8 mouse cellular contexts compared by ENCODE assay signal in genomic region chr2:152736748-152737147, GRCm38 (mm10). TPM values are rescaled to one million over a fixed set of nuclear protein-coding genes. Genes with fewer than 3 reads are reported as not detected.
A peak's percentile ranks its signal among the peaks of the same experiment; 100 is the strongest.
DNase-seq lines count a peak whose midpoint lies in the region; ATAC-seq and TF ChIP-seq lines count a peak whose summit lies in the region.

No protein-coding gene starts in this region.

- under 1% methylated on average over 22 of the region's 22 CpGs for WGBS in forebrain, embryonic 15.5 days
- under 1% methylated on average over 22 of the region's 22 CpGs for WGBS in kidney, embryonic 15.5 days
- under 1% methylated on average over 22 of the region's 22 CpGs for WGBS in midbrain, embryonic 13.5 days

- no peak for TF ChIP-seq POLR2A in bone marrow macrophage, adult 2 months (IDR thresholded peaks at IDR 0.05; ENCODE audit: borderline replicate concordance, low read depth, low read length)

- no peak for ATAC-seq in forebrain, embryonic 15.5 days (replicated peaks)
- ATAC-seq in kidney, embryonic 15.5 days (replicated peaks; ENCODE audit: low FRiP score): no peak
- ATAC-seq in midbrain, embryonic 13.5 days: no peak

- H3K36me3 ChIP-seq in forebrain, embryonic 15.5 days: no peaks in the 10 kb centered on the region
- no peaks in the 10 kb centered on the region for H3K36me3 ChIP-seq in kidney, embryonic 15.5 days
- no peaks in the 10 kb centered on the region for H3K36me3 ChIP-seq in midbrain, embryonic 13.5 days

- peak overlapping the region; percentile 49 for H3K9ac ChIP-seq in forebrain, embryonic 15.5 days (replicated peaks)
- H3K9ac ChIP-seq in kidney, embryonic 15.5 days: peak overlapping the region; percentile 79
- peak overlapping the region; percentile 84 for H3K9ac ChIP-seq in midbrain, embryonic 13.5 days (replicated peaks)

- H3K4me2 ChIP-seq in forebrain, embryonic 15.5 days (replicated peaks): peak overlapping the region; percentile 94
- peak overlapping the region; percentile 63 for H3K4me2 ChIP-seq in kidney, embryonic 15.5 days
- peak overlapping the region; percentile 91 for H3K4me2 ChIP-seq in midbrain, embryonic 13.5 days (replicated peaks)

- H3K4me3 ChIP-seq in bone marrow macrophage, adult 2 months (ENCODE audit: insufficient read depth, low read length): peak overlapping the region; percentile 52
- H3K4me3 ChIP-seq in forebrain, embryonic 15.5 days: peak overlapping the region; percentile 53
- peak overlapping the region; percentile 67 for H3K4me3 ChIP-seq in kidney, embryonic 15.5 days (replicated peaks)
- peak overlapping the region; percentile 60 for H3K4me3 ChIP-seq in midbrain, embryonic 13.5 days (replicated peaks)

- H3K9me3 ChIP-seq in forebrain, embryonic 15.5 days: no peaks in the 10 kb centered on the region
- no peaks in the 10 kb centered on the region for H3K9me3 ChIP-seq in kidney, embryonic 15.5 days (replicated peaks)
- no peaks in the 10 kb centered on the region for H3K9me3 ChIP-seq in midbrain, embryonic 13.5 days

- peak; percentile 14 for DNase-seq in right cerebral cortex, postnatal 25 days
- no peak for DNase-seq in right cerebral cortex, postnatal 14 days
- no peak for DNase-seq in urinary bladder, postnatal 36 days (ENCODE audit: low spot score in 2 of 2)
- DNase-seq in thymus, postnatal 0 days (ENCODE audit: low spot score): no peak

- H3K27me3 ChIP-seq in forebrain, embryonic 15.5 days: no peaks in the 10 kb centered on the region
- H3K27me3 ChIP-seq in kidney, embryonic 15.5 days: no peaks in the 10 kb centered on the region
- H3K27me3 ChIP-seq in midbrain, embryonic 13.5 days: peaks cover 11% of the 10 kb centered on the region

- H3K4me1 ChIP-seq in bone marrow macrophage, adult 2 months (ENCODE audit: control insufficient read depth, insufficient read depth, low read length): peaks cover 23% of the 10 kb centered on the region
- peaks cover 60% of the 10 kb centered on the region for H3K4me1 ChIP-seq in forebrain, embryonic 15.5 days
- H3K4me1 ChIP-seq in kidney, embryonic 15.5 days: peaks cover 83% of the 10 kb centered on the region
- H3K4me1 ChIP-seq in midbrain, embryonic 13.5 days (replicated peaks): peaks cover 62% of the 10 kb centered on the region

- no peak for TF ChIP-seq CTCF in bone marrow macrophage, adult 2 months (IDR thresholded peaks at IDR 0.05; ENCODE audit: low read depth, low read length)

- H3K27ac ChIP-seq in bone marrow macrophage, adult 2 months (ENCODE audit: insufficient read depth, low read depth, low read length): no peak overlapping the region
- peak overlapping the region; percentile 38; the same call in 1 of the 2 replicates for H3K27ac ChIP-seq in forebrain, embryonic 15.5 days (replicated peaks)
- peak overlapping the region; percentile 97 for H3K27ac ChIP-seq in kidney, embryonic 15.5 days
- peak overlapping the region; percentile 82 for H3K27ac ChIP-seq in midbrain, embryonic 13.5 days

RNA-seq across cellular contexts. Expression of gene Id1, which starts 0.7 kb away (rescaled TPM):
- polyA plus RNA-seq in bone marrow macrophage, adult 2 months (2012; ENCODE audit: insufficient read depth, insufficient read length, missing spikeins): not detected in 2 replicates
- 26.3 and 32.0 TPM in 2 replicates for polyA plus RNA-seq in forebrain, embryonic 15.5 days (2015; fragmentation: Nextera tagmentation; extraction: Ambion mirVana)
- 133 and 143 TPM in 2 replicates for polyA plus RNA-seq in kidney, embryonic 15.5 days (2015; fragmentation: Nextera tagmentation; extraction: Ambion mirVana)
- 32.8 and 39.4 TPM in 2 replicates for polyA plus RNA-seq in midbrain, embryonic 13.5 days (2015; fragmentation: Nextera tagmentation; extraction: Ambion mirVana)
- 22.9 and 23.9 TPM in 2 replicates for polyA plus RNA-seq in thymus, postnatal 0 days (2015; fragmentation: Nextera tagmentation; extraction: Ambion mirVana)

RNA-seq across cellular contexts. Expression of gene Cox4i2, which starts 17.2 kb away (rescaled TPM):
- not detected in 2 replicates for polyA plus RNA-seq in bone marrow macrophage, adult 2 months (2012; ENCODE audit: insufficient read depth, insufficient read length, missing spikeins)
- 4.3 and 4.4 TPM in 2 replicates for polyA plus RNA-seq in forebrain, embryonic 15.5 days (2015; fragmentation: Nextera tagmentation; extraction: Ambion mirVana)
- polyA plus RNA-seq in kidney, embryonic 15.5 days (2015; fragmentation: Nextera tagmentation; extraction: Ambion mirVana): 16.4 and 20.9 TPM in 2 replicates
- 4.1 and 5.5 TPM in 2 replicates for polyA plus RNA-seq in midbrain, embryonic 13.5 days (2015; fragmentation: Nextera tagmentation; extraction: Ambion mirVana)
- polyA plus RNA-seq in thymus, postnatal 0 days (2015; fragmentation: Nextera tagmentation; extraction: Ambion mirVana): 5.6 and 6.5 TPM in 2 replicates

RNA-seq across cellular contexts. Expression of gene Mcts2, which starts 49.9 kb away (rescaled TPM):
- 0.82 and 2.4 TPM in 2 replicates for polyA plus RNA-seq in bone marrow macrophage, adult 2 months (2012; ENCODE audit: insufficient read depth, insufficient read length, missing spikeins)
- polyA plus RNA-seq in forebrain, embryonic 15.5 days (2015; fragmentation: Nextera tagmentation; extraction: Ambion mirVana): 33.6 and 34.4 TPM in 2 replicates
- 29.5 and 31.0 TPM in 2 replicates for polyA plus RNA-seq in kidney, embryonic 15.5 days (2015; fragmentation: Nextera tagmentation; extraction: Ambion mirVana)
- 42.7 and 44.1 TPM in 2 replicates for polyA plus RNA-seq in midbrain, embryonic 13.5 days (2015; fragmentation: Nextera tagmentation; extraction: Ambion mirVana)
- polyA plus RNA-seq in thymus, postnatal 0 days (2015; fragmentation: Nextera tagmentation; extraction: Ambion mirVana): 15.6 and 17.2 TPM in 2 replicates

Comparison
In these comparisons a context has a peak if more than half of its experiments do, and no peak if none do; other contexts are left out.
1. RNA of gene Id1, which starts 0.7 kb away (polyA plus RNA-seq): 133 to 143 TPM in kidney, embryonic 15.5 days, 32.8 to 39.4 TPM in midbrain, embryonic 13.5 days, 26.3 to 32.0 TPM in forebrain, embryonic 15.5 days and 22.9 to 23.9 TPM in thymus, postnatal 0 days; not detected in bone marrow macrophage, adult 2 months; every median in the first group is over 10 times any median in the second.
2. Peak in every context shown above with its lines, with median percentiles within 50 percentile points of each other: H3K4me3 ChIP-seq, H3K4me2 ChIP-seq and H3K9ac ChIP-seq.